Mouse (Mus musculus): ENCODE data around the gene Ncs1.

DNA sequence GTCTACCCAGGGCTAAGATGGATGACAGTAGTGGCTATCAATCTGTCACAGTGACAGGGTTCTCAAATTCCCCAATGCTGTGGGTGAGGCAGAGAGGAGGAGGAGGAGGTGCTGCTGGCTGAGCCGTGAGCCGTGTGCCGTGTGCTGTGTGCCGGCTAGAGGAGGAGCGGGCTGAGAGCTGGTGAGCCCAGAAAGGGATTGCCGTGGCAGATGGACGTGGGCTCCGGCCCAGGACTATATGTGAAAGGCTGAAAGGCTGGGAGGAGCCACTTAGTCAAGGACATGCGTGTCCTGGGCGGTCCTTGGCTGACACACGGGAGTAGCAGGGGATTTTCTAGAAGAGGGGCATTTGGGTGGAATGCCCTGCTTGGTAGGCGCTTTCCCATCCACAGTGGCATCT lies 37.3 kb downstream of the Ncs1 start:
- TF ChIP-seq POLR2A (IDR thresholded peaks at IDR 0.05; ENCODE audit: control insufficient read depth, extremely low read depth, insufficient read depth, low read length, poor library complexity), result no peak
- TF ChIP-seq CTCF (IDR thresholded peaks at IDR 0.05; ENCODE audit: borderline replicate concordance, control insufficient read depth, extremely low read depth, insufficient read depth, low read length, poor library complexity), result no peak

All from thymus, adult 2 months (tissue).